In genomic region chr11:98738428-98738911, GRCm38 (mm10) we compare ENCODE assay signal across 11 mouse cellular contexts. TPM values are rescaled to one million over a fixed set of nuclear protein-coding genes. Genes with fewer than 3 reads are reported as not detected.
DNase-seq lines count a peak whose midpoint lies in the region; ATAC-seq and TF ChIP-seq lines count a peak whose summit lies in the region.
"Had no signal": no experiment of that assay in that cellular context is flagged by ENCODE, and none has a peak within 500 bp of the region (broad histone marks: within the 10 kb centered on the region; RNA-seq: fewer than 3 reads in every experiment).

No protein-coding gene starts in this region.

- H3K27me3 ChIP-seq in intestine, embryonic 16.5 days (replicated peaks; ENCODE audit: control insufficient read depth, insufficient read depth, low read length): no peaks in the 10 kb centered on the region
- no peaks in the 10 kb centered on the region for H3K27me3 ChIP-seq in intestine, postnatal 0 days (replicated peaks; ENCODE audit: control insufficient read depth, insufficient read depth, low read length)
- H3K27me3 ChIP-seq in forebrain, embryonic 15.5 days: no peaks in the 10 kb centered on the region

- peak; percentile 72 to 87 for DNase-seq in left cerebral cortex, postnatal 25 days (ENCODE audit: low spot score in 2 of 2)
- peak; percentile 57 to 66 for DNase-seq in right cerebral cortex, adult 2 months (ENCODE audit: low spot score in 2 of 2)
- DNase-seq in lung, postnatal 4 days: no peak
- no peak for DNase-seq in lung, postnatal 14 days
- DNase-seq in heart, postnatal 25 days (ENCODE audit: low spot score): no peak
- DNase-seq: heart, postnatal 10 days had no signal

- intact Hi-C loops in left cerebral cortex, postnatal 25 days (cut with DNase I): no loop called here
- intact Hi-C loops in heart, postnatal 25 days (cut with DNase I): loop anchor here (2.0 kb wide), 1 partner anchor 14 kb away; no protein-coding TSS in a partner anchor

- H3K9me3 ChIP-seq in intestine, embryonic 16.5 days (ENCODE audit: control insufficient read depth, low read length): peaks cover 6% of the 10 kb centered on the region
- H3K9me3 ChIP-seq in intestine, postnatal 0 days (ENCODE audit: control insufficient read depth): no peaks in the 10 kb centered on the region
- no peaks in the 10 kb centered on the region for H3K9me3 ChIP-seq in forebrain, embryonic 15.5 days

- ATAC-seq in intestine, embryonic 16.5 days: no peak
- no peak for ATAC-seq in intestine, postnatal 0 days
- peak; percentile 51 for ATAC-seq in forebrain, embryonic 15.5 days (replicated peaks)

- WGBS in intestine, embryonic 16.5 days: 52% methylated on average over 4 of the region's 4 CpGs
- 63% methylated on average over 4 of the region's 4 CpGs for WGBS in intestine, postnatal 0 days
- 17% methylated on average over 4 of the region's 4 CpGs for WGBS in forebrain, embryonic 15.5 days

- no peak for TF ChIP-seq CTCF in intestine, postnatal 0 days (IDR thresholded peaks at IDR 0.05; ENCODE audit: low read depth)

- peaks cover 17% of the 10 kb centered on the region for H3K4me1 ChIP-seq in intestine, embryonic 16.5 days (ENCODE audit: control insufficient read depth, insufficient read depth, low read length)
- H3K4me1 ChIP-seq in intestine, postnatal 0 days (replicated peaks; ENCODE audit: control insufficient read depth, insufficient read depth, low read length): 0 out of 2 replicates have a peak, but pooled peaks cover 12% of the 10 kb centered on the region
- peaks cover 42% of the 10 kb centered on the region for H3K4me1 ChIP-seq in forebrain, embryonic 15.5 days

- H3K4me3 ChIP-seq in intestine, embryonic 16.5 days (ENCODE audit: low read length): no peak overlapping the region
- no peak overlapping the region for H3K4me3 ChIP-seq in intestine, postnatal 0 days (ENCODE audit: low read depth, low read length)
- H3K4me3 ChIP-seq in forebrain, embryonic 15.5 days: no peak overlapping the region

- no peak overlapping the region for H3K27ac ChIP-seq in intestine, embryonic 16.5 days (ENCODE audit: low read length)
- no peak overlapping the region for H3K27ac ChIP-seq in intestine, postnatal 0 days (ENCODE audit: low read depth, low read length)
- H3K27ac ChIP-seq in forebrain, embryonic 15.5 days (replicated peaks): peak overlapping the region; percentile 97

- no peaks in the 10 kb centered on the region for H3K36me3 ChIP-seq in intestine, embryonic 16.5 days (ENCODE audit: control insufficient read depth, insufficient read depth, low read length)
- H3K36me3 ChIP-seq in intestine, postnatal 0 days (ENCODE audit: control insufficient read depth, insufficient read depth): no peaks in the 10 kb centered on the region
- no peaks in the 10 kb centered on the region for H3K36me3 ChIP-seq in forebrain, embryonic 15.5 days

- 0 out of 2 replicates have a peak overlapping the region, but pooled peaks have one; percentile 40 for H3K9ac ChIP-seq in intestine, embryonic 16.5 days (ENCODE audit: low read depth, low read length)
- no peak overlapping the region for H3K9ac ChIP-seq in intestine, postnatal 0 days (ENCODE audit: low read depth, low read length)
- no peak overlapping the region; the same call in 1 of the 2 replicates for H3K9ac ChIP-seq in forebrain, embryonic 15.5 days (replicated peaks)

- H3K4me2 ChIP-seq in intestine, embryonic 16.5 days (ENCODE audit: low read depth, low read length): no peak overlapping the region
- H3K4me2 ChIP-seq in intestine, postnatal 0 days (replicated peaks; ENCODE audit: low read depth): no peak overlapping the region
- no peak overlapping the region; the same call in 1 of the 2 replicates for H3K4me2 ChIP-seq in forebrain, embryonic 15.5 days (replicated peaks)

RNA-seq across cellular contexts. Expression of gene Thra, which starts 2.0 kb away (rescaled TPM):
- polyA plus RNA-seq in intestine, embryonic 16.5 days (2015; fragmentation: Nextera tagmentation; extraction: Ambion mirVana): 41.5 and 42.0 TPM in 2 replicates
- 32.4 and 39.1 TPM in 2 replicates for polyA plus RNA-seq in intestine, postnatal 0 days (2015; fragmentation: Nextera tagmentation; extraction: Ambion mirVana)
- polyA plus RNA-seq in forebrain, embryonic 15.5 days (2015; fragmentation: Nextera tagmentation; extraction: Ambion mirVana): 164 and 166 TPM in 2 replicates
- total RNA-seq in left cerebral cortex, postnatal 25 days (2021): 100 to 1,000 TPM; 719 to 771 TPM
- 100 to 1,000 TPM; 102 to 117 TPM for total RNA-seq in heart, postnatal 25 days (2021)

RNA-seq across cellular contexts. Expression of gene Med24, which starts 9.2 kb away (rescaled TPM):
- polyA plus RNA-seq in intestine, embryonic 16.5 days (2015; fragmentation: Nextera tagmentation; extraction: Ambion mirVana): 36.8 and 38.5 TPM in 2 replicates
- 14.7 and 18.5 TPM in 2 replicates for polyA plus RNA-seq in intestine, postnatal 0 days (2015; fragmentation: Nextera tagmentation; extraction: Ambion mirVana)
- polyA plus RNA-seq in forebrain, embryonic 15.5 days (2015; fragmentation: Nextera tagmentation; extraction: Ambion mirVana): 85.1 and 93.6 TPM in 2 replicates
- total RNA-seq in left cerebral cortex, postnatal 25 days (2021): 100 to 1,000 TPM; 116 to 131 TPM
- total RNA-seq in heart, postnatal 25 days (2021): 10 to 100 TPM; 45.2 to 48.8 TPM

RNA-seq across cellular contexts. Expression of gene Nr1d1, which starts 36.7 kb away (rescaled TPM):
- 2.3 and 2.7 TPM in 2 replicates for polyA plus RNA-seq in intestine, embryonic 16.5 days (2015; fragmentation: Nextera tagmentation; extraction: Ambion mirVana)
- 4.1 and 5.1 TPM in 2 replicates for polyA plus RNA-seq in intestine, postnatal 0 days (2015; fragmentation: Nextera tagmentation; extraction: Ambion mirVana)
- 3.6 TPM in 2 replicates for polyA plus RNA-seq in forebrain, embryonic 15.5 days (2015; fragmentation: Nextera tagmentation; extraction: Ambion mirVana)
- 100 to 1,000 TPM in 1 of 2 experiments, 10 to 100 TPM in 1; 92.5 to 121 TPM for total RNA-seq in left cerebral cortex, postnatal 25 days (2021)
- 100 to 1,000 TPM in 1 of 2 experiments, 10 to 100 TPM in 1; 61.2 to 129 TPM for total RNA-seq in heart, postnatal 25 days (2021)

RNA-seq across cellular contexts. Expression of gene Csf3, which starts 37.4 kb away (rescaled TPM):
- 0.10 TPM in 1 of 2 replicates, not detected in the other for polyA plus RNA-seq in intestine, embryonic 16.5 days (2015; fragmentation: Nextera tagmentation; extraction: Ambion mirVana)
- 0.08 TPM in 1 of 2 replicates, not detected in the other for polyA plus RNA-seq in intestine, postnatal 0 days (2015; fragmentation: Nextera tagmentation; extraction: Ambion mirVana)
- polyA plus RNA-seq in forebrain, embryonic 15.5 days (2015; fragmentation: Nextera tagmentation; extraction: Ambion mirVana): not detected in 2 replicates
- total RNA-seq in left cerebral cortex, postnatal 25 days (2021): not detected
- total RNA-seq in heart, postnatal 25 days (2021): not detected
- total RNA-seq: heart, postnatal 10 days; left cerebral cortex, adult 8-10 months had no signal
- polyA plus RNA-seq: neural tube, embryonic 11.5 days had no signal

RNA-seq across cellular contexts. Expression of gene Psmd3, which starts 56.1 kb away (rescaled TPM):
- 169 and 181 TPM in 2 replicates for polyA plus RNA-seq in intestine, embryonic 16.5 days (2015; fragmentation: Nextera tagmentation; extraction: Ambion mirVana)
- 95.5 and 96.2 TPM in 2 replicates for polyA plus RNA-seq in intestine, postnatal 0 days (2015; fragmentation: Nextera tagmentation; extraction: Ambion mirVana)
- polyA plus RNA-seq in forebrain, embryonic 15.5 days (2015; fragmentation: Nextera tagmentation; extraction: Ambion mirVana): 209 and 213 TPM in 2 replicates
- total RNA-seq in left cerebral cortex, postnatal 25 days (2021): 100 to 1,000 TPM; 129 to 132 TPM
- total RNA-seq in heart, postnatal 25 days (2021): 100 to 1,000 TPM in 1 of 2 experiments, 10 to 100 TPM in 1; 98.7 to 104 TPM

Comparison
In these comparisons a context has a peak if more than half of its experiments do, and no peak if none do; other contexts are left out.
1. DNase-seq: peak in left cerebral cortex, postnatal 25 days (2 of 2) and right cerebral cortex, adult 2 months (2 of 2); none in lung, postnatal 4 days (0 of 2), lung, postnatal 14 days (single experiment) and heart, postnatal 25 days (single experiment).